Mouse (Mus musculus): ENCODE data around the gene Slc35f4. TPM values are rescaled to one million over a fixed set of nuclear protein-coding genes. Genes with fewer than 3 reads are reported as not detected.

Slc35f4 gene
- total RNA-seq (2021), result not detected

GRCm38 (mm10) chr14:49525931-49526291, at the start of gene Slc35f4:
Slc35f4 (minus strand) TSS chr14:49526046.
- DNase-seq (ENCODE audit: low spot score), result no peak
- intact Hi-C loops (cut with DNase I), result no loop called here

- DNase-seq (ENCODE audit: low spot score), result no peak
- intact Hi-C loops (cut with DNase I), result no loop called here
Measured at GRCm38 (mm10) chr14:49568369-49568768, 42.5 kb upstream of the Slc35f4 start.

- DNase-seq (ENCODE audit: low spot score), result no peak
- intact Hi-C loops (cut with DNase I), result no loop called here
Measured at GRCm38 (mm10) chr14:49560706-49561105, 34.9 kb upstream of the Slc35f4 start.

- DNase-seq (ENCODE audit: low spot score), result no peak
- intact Hi-C loops (cut with DNase I), result loop anchor here (2.0 to 5.0 kb wide), 3 partner anchors 147 to 301 kb away; no protein-coding TSS in a partner anchor
Measured at GRCm38 (mm10) chr14:49540104-49540503, 14.3 kb upstream of the Slc35f4 start.

GRCm38 (mm10) chr14:49525176-49525930, 493 bp downstream of the Slc35f4 start:
- intact Hi-C loops (cut with DNase I), result no loop called here
- peak; percentile 6 for DNase-seq (ENCODE audit: low spot score)

- no peak for DNase-seq (ENCODE audit: low spot score)
- intact Hi-C loops (cut with DNase I), result no loop called here
Measured at GRCm38 (mm10) chr14:49524665-49525064, 1.2 kb downstream of the Slc35f4 start.

- intact Hi-C loops (cut with DNase I), result no loop called here
- no peak for DNase-seq (ENCODE audit: low spot score)
Measured at GRCm38 (mm10) chr14:49515096-49515665, 10.7 kb downstream of the Slc35f4 start.

GRCm38 (mm10) chr14:49514137-49514536, 11.7 kb downstream of the Slc35f4 start:
- intact Hi-C loops (cut with DNase I), result no loop called here
- no peak for DNase-seq (ENCODE audit: low spot score)

- intact Hi-C loops (cut with DNase I), result no loop called here
- DNase-seq (ENCODE audit: low spot score), result no peak
Measured at GRCm38 (mm10) chr14:49495192-49495591, 30.7 kb downstream of the Slc35f4 start.

- no peak for DNase-seq (ENCODE audit: low spot score)
- intact Hi-C loops (cut with DNase I), result no loop called here
Measured at GRCm38 (mm10) chr14:49493793-49494192, 32.1 kb downstream of the Slc35f4 start.

GRCm38 (mm10) chr14:49492506-49492905, 33.3 kb downstream of the Slc35f4 start:
- intact Hi-C loops (cut with DNase I), result no loop called here
- DNase-seq (ENCODE audit: low spot score), result no peak

- no peak for DNase-seq (ENCODE audit: low spot score)
- intact Hi-C loops (cut with DNase I), result no loop called here
Measured at GRCm38 (mm10) chr14:49476602-49477001, 49.2 kb downstream of the Slc35f4 start.

- no peak for DNase-seq (ENCODE audit: low spot score)
- intact Hi-C loops (cut with DNase I), result no loop called here
Measured at GRCm38 (mm10) chr14:49461761-49462160, 64.1 kb downstream of the Slc35f4 start.

- intact Hi-C loops (cut with DNase I), result no loop called here
- no peak for DNase-seq (ENCODE audit: low spot score)
Measured at GRCm38 (mm10) chr14:49460799-49461198, 65.0 kb downstream of the Slc35f4 start.

- intact Hi-C loops (cut with DNase I), result no loop called here
Measured at GRCm38 (mm10) chr14:49454283-49454914, 71.4 kb downstream of the Slc35f4 start.

GRCm38 (mm10) chr14:49453782-49454181, 72.1 kb downstream of the Slc35f4 start:
- DNase-seq (ENCODE audit: low spot score), result no peak
- intact Hi-C loops (cut with DNase I), result no loop called here

More at GRCm38 (mm10) chr14:49454283-49454914, 71.4 kb downstream of the Slc35f4 start:
- no peak for DNase-seq (ENCODE audit: low spot score)

GRCm38 (mm10) chr14:49447669-49448068, 78.2 kb downstream of the Slc35f4 start:
- intact Hi-C loops (cut with DNase I), result no loop called here

GRCm38 (mm10) chr14:49446461-49446860, 79.4 kb downstream of the Slc35f4 start:
- no peak for DNase-seq (ENCODE audit: low spot score)
- intact Hi-C loops (cut with DNase I), result no loop called here

More at GRCm38 (mm10) chr14:49447669-49448068, 78.2 kb downstream of the Slc35f4 start:
- no peak for DNase-seq (ENCODE audit: low spot score)

- no peak for DNase-seq (ENCODE audit: low spot score)
- intact Hi-C loops (cut with DNase I), result no loop called here
Measured at GRCm38 (mm10) chr14:49436811-49437210, 89.0 kb downstream of the Slc35f4 start.

GRCm38 (mm10) chr14:49431821-49432220, 94.0 kb downstream of the Slc35f4 start:
- no peak for DNase-seq (ENCODE audit: low spot score)
- intact Hi-C loops (cut with DNase I), result no loop called here

GRCm38 (mm10) chr14:49392482-49392881, 133.4 kb downstream of the Slc35f4 start:
- no peak for DNase-seq (ENCODE audit: low spot score)
- intact Hi-C loops (cut with DNase I), result loop anchor here (2.0 to 5.0 kb wide), 2 partner anchors 148 to 340 kb away; no protein-coding TSS in a partner anchor

All from heart, postnatal 25 days (tissue).